Mouse (Mus musculus) C2C12 (cell line): Measurements from ENCODE around the gene Trim26. TPM values are rescaled to one million over a fixed set of nuclear protein-coding genes. Genes with fewer than 3 reads are reported as not detected.

Experiments used
- H3K27me3 ChIP-seq: one replicate; pipeline ENCODE4 v1.6.1; 2011; ENCODE audit not compliant: control insufficient read depth, insufficient read depth, insufficient read length
- H3K36me3 ChIP-seq: one replicate; pipeline ENCODE4 v1.6.1; 2011; ENCODE audit not compliant: control insufficient read depth, insufficient read depth
- H3K4me3 ChIP-seq: one replicate; pipeline ENCODE4 v1.5.1; 2011; ENCODE audit warnings: mild to moderate bottlenecking, control low read depth; ENCODE audit not compliant: poor library complexity, insufficient read depth, severe bottlenecking
- H3K79me2 ChIP-seq: one replicate; pipeline ENCODE4 v1.6.1; 2011; ENCODE audit not compliant: control insufficient read depth, insufficient read depth
- H3K79me3 ChIP-seq: one replicate; pipeline ENCODE4 v1.6.1; 2011; ENCODE audit warnings: low read depth, control low read depth
- H3ac ChIP-seq: one replicate; pipeline ENCODE3; 2011; ENCODE audit warnings: low read depth; ENCODE audit not compliant: control insufficient read depth, insufficient read length
- CEBPB ChIP-seq: IDR thresholded peaks from one replicate; pipeline ENCODE4 v1.6.1; 2011; ENCODE audit warnings: low read depth, mild to moderate bottlenecking, control low read depth, moderate library complexity
- CTCF ChIP-seq: IDR thresholded peaks from one replicate; pipeline ENCODE4 v1.5.1; 2011; ENCODE audit not compliant: control insufficient read depth, insufficient read depth, insufficient read length
- FOSL1 ChIP-seq: IDR thresholded peaks from one replicate; pipeline ENCODE4 v1.8.0; 2011; ENCODE audit warnings: mild to moderate bottlenecking, low read length; ENCODE audit not compliant: poor library complexity, insufficient read depth, severe bottlenecking
- MAX ChIP-seq: IDR thresholded peaks from one replicate; pipeline ENCODE4 v1.6.1; 2011; ENCODE audit warnings: mild to moderate bottlenecking, control low read depth
- MYOD1 ChIP-seq: IDR thresholded peaks from one replicate; pipeline ENCODE4 v1.6.1; 2011; ENCODE audit warnings: low read depth; ENCODE audit not compliant: control insufficient read depth, insufficient read length
- MYOG ChIP-seq: IDR thresholded peaks from one replicate; pipeline ENCODE4 v1.6.1; 2011; ENCODE audit not compliant: control insufficient read depth, insufficient read length; ENCODE audit errors: extremely low read depth
- USF1 ChIP-seq: IDR thresholded peaks from one replicate; pipeline ENCODE4 v1.6.1; 2011; ENCODE audit warnings: low read depth, mild to moderate bottlenecking, control low read depth, moderate library complexity
- polyA plus RNA-seq: library from polyadenylated mRNA; unstranded; fragments of >200 nt; fragmentation: generic; extraction: Trizol; gene quantifications from one replicate; pipeline ENCODE4 v1.2.1, GENCODE M21; 2012; ENCODE audit warnings: missing spikeins

Gene Trim26
- polyA plus RNA-seq, 1 experiment, result 15.0 TPM

DNA sequence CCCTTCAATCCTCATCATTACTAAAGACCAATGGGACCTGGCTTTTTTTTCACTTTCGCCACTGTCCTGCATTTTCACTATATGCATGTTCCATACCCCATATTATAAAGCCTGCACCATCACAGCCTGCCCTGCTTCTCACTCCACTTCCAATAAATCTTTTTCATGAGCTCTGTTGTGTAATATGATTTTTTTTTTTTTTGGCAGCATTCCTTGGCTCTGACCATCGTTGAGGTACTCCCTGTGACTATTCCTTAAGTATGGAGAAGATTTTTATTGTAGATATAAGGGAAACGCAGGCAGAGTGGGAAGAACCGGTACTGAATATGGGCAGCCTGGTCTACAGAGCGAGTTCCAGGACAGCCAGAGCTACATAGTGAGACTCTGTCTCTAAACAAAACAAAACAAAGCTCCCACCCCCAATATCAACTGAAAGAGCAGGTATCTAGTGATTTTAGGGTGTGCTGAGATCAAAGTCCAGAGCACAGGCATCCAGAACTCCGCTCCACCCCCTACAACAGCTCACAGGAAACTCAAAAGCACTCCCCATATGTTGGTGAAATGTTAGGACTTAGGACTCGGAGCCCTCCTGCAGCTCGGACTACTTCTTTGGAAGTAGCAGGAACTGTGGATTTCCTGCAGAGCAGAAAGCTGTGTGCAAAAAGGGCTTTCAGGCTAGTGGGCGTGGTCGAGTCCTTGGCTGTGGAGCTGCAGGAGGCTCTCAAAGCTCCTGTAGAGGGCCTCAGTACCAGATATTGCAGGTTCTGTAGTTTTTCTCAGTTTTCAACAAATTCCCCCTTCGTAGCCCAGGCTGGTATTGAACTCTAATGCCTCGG, 1.1 kb upstream of the Trim26 start:
- Histone ChIP-seq H3K27me3 (peaks cover 3% of the 10 kb centered on the region), H3ac (no peak overlapping the region), H3K79me2 (peaks cover 17% of the 10 kb centered on the region), H3K36me3 (no peaks in the 10 kb centered on the region), H3K4me3 (peak overlapping the region; percentile 61), H3K79me3 (peaks cover 5% of the 10 kb centered on the region)
- TF ChIP-seq FOSL1 (no peak), CEBPB (no peak), MYOG (no peak), USF1 (no peak), CTCF (no peak), MYOD1 (no peak), MAX (no peak)

DNA sequence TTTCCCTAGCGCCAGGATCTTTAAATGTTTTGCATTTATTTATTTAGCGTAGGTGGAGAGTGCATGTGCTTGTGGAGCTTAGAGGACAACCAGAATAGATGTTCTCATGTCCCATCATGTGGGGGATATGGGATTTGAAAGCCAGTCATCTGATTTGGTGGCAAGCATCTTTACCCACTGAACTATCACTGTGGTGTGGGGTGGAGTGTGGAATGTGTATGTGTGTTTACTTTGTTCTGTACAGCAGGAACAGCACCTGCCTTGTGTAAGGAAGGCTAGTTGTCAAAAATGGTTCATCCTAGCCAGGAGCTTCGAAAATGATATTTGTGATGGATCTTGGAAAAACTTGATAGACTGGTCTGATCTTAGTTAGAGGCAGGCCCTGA, 514 bp upstream of the Trim26 start:
- Histone ChIP-seq H3K27me3 (peaks cover 3% of the 10 kb centered on the region), H3K79me2 (peaks cover 17% of the 10 kb centered on the region), H3K36me3 (no peaks in the 10 kb centered on the region), H3ac (peak overlapping the region; percentile 48), H3K79me3 (peaks cover 5% of the 10 kb centered on the region), H3K4me3 (peak overlapping the region; percentile 61)
- TF ChIP-seq CTCF (no peak), CEBPB (no peak), FOSL1 (no peak), USF1 (no peak), MAX (no peak)

DNA sequence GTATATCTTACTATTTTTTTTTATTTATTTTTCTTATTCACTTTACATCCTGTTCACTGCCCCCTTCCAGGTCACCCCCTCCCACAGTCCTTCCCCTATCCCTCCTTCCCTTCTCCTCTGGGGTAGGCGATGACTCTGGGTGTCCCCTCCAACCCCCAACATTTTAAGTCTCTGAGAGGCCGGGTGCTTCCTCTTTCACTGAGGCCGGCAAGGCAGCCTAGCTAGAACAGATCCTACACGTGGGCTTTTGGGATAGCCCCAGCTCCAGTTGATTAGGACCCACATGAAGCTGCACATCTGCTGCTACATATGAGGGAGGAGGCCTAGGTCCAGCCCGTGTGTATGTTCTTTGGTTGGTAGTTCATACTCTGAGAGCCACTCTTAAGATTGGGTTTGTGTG, 2.1 kb downstream of the Trim26 start:
- peaks cover 5% of the 10 kb centered on the region for H3K79me3 ChIP-seq
- TF ChIP-seq FOSL1 (no peak), MAX (no peak), MYOG (no peak), CTCF (no peak), USF1 (no peak), CEBPB (no peak), MYOD1 (no peak)
- peaks cover 25% of the 10 kb centered on the region for H3K79me2 ChIP-seq
- no peak overlapping the region for H3ac ChIP-seq
- peaks cover 6% of the 10 kb centered on the region for H3K36me3 ChIP-seq
- H3K4me3 ChIP-seq, result no peak overlapping the region
- peaks cover 1% of the 10 kb centered on the region for H3K27me3 ChIP-seq

DNA sequence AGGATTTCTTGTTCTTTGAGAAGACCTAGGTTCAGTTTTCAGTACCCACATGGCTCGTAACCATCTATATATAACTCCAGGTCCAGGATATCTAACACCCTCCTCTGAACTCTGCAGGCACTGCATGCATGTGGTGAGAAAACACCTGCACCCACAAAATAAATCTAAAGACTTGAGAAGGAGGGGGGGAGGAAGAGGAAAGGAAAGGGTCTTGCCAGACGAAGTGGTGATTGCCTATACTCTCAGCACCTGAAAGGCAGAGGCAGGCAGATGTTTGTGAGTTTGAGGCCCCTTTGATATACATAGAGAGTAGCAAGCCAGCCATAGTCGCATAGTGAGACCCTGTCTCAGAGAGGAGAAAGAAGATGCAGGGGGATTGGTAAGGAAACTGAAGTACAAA, 3.0 kb downstream of the Trim26 start:
- peaks cover 6% of the 10 kb centered on the region for H3K36me3 ChIP-seq
- H3K27me3 ChIP-seq, result no peaks in the 10 kb centered on the region
- no peak overlapping the region for H3K4me3 ChIP-seq
- H3K79me3 ChIP-seq, result peaks cover 5% of the 10 kb centered on the region
- H3ac ChIP-seq, result no peak overlapping the region
- TF ChIP-seq MYOD1, result no peak
- no peak for TF ChIP-seq MYOG
- TF ChIP-seq CEBPB, result no peak
- no peak for TF ChIP-seq MAX
- TF ChIP-seq FOSL1, result no peak
- TF ChIP-seq USF1, result no peak
- no peak for TF ChIP-seq CTCF
- peaks cover 30% of the 10 kb centered on the region for H3K79me2 ChIP-seq

DNA sequence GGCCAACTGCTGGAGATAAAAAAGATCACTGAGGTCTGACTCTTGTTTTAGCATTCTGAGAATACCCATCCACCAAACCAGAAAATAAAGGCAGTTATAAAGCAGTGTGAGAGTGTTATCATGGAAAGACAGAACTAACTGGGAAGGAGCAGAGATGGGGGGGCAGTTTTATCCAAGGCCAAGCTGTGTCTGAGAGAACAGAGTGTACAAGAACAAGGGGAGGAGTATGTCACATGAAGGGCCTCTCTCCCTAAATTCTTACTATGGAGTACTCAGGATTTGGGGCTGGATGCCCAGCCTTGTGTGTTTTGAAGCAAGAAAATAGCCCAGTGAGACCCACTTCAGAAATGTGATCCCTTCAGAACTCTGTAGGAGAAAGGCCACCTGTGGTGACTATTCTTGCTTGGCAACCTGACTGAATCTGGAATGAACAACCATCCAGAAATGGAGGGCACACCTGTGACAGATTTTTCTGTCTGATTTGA, 4.1 kb downstream of the Trim26 start:
- TF ChIP-seq MYOD1 (no peak), FOSL1 (no peak), CEBPB (no peak), USF1 (no peak), MAX (no peak), CTCF (no peak), MYOG (no peak)
- Histone ChIP-seq H3K79me3 (peaks cover 5% of the 10 kb centered on the region), H3K79me2 (peaks cover 30% of the 10 kb centered on the region), H3ac (no peak overlapping the region), H3K27me3 (no peaks in the 10 kb centered on the region), H3K4me3 (no peak overlapping the region), H3K36me3 (peaks cover 6% of the 10 kb centered on the region)
